Mouse (Mus musculus) bone marrow macrophage, adult 2 months (primary cell): Measurements from ENCODE around the gene Zfp445.

Experiments
- CTCF ChIP-seq: IDR thresholded peaks from 2 replicates; pipeline ENCODE4 v1.5.1; 2012; ENCODE audit warnings: low read depth, mild to moderate bottlenecking, low read length, moderate library complexity
- POLR2A ChIP-seq: IDR thresholded peaks from 2 replicates; pipeline ENCODE4 v1.6.1; 2012; ENCODE audit warnings: mild to moderate bottlenecking, low read depth, low read length, borderline replicate concordance

DNA sequence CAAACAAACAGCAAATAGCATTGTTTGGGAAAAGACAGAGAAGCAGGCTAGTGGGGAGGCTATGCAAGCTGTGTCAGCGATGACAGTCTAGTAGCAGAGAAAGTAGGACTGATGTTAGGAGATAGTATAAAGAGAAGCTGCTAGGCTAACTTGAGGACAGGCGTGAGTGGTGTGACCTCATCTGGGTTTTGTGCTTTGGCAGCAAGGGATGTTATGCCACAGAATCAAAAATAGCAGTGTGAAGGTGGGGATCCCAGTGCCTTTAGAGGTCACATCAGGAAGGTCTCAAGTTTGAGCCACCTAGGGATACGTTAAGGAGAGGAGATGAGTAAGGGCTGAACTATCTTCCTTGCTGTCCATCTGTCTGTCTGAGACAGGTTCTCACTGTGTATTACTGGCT is 55.6 kb downstream of the Zfp445 start:
- TF ChIP-seq CTCF (no peak), POLR2A (no peak)
